ENCODE assay signal across 11 mouse cellular contexts in genomic region chr2:30870863-30871262, GRCm38 (mm10). TPM values are rescaled to one million over a fixed set of nuclear protein-coding genes. Genes with fewer than 3 reads are reported as not detected.
A peak's percentile ranks its signal among the peaks of the same experiment; 100 is the strongest.
DNase-seq lines count a peak whose midpoint lies in the region; ATAC-seq lines count a peak whose summit lies in the region.
"Had no signal": no experiment of that assay in that cellular context is flagged by ENCODE, and none has a peak within 500 bp of the region (broad histone marks: within the 10 kb centered on the region; RNA-seq: fewer than 3 reads in every experiment).

No protein-coding gene starts in this region.

- no peak for ATAC-seq in liver, embryonic 12.5 days

- H3K4me3 ChIP-seq in liver, embryonic 12.5 days: no peak overlapping the region
- H3K4me3 ChIP-seq: myocyte had no signal

- H3K36me3 ChIP-seq in liver, embryonic 12.5 days: no peaks in the 10 kb centered on the region

- H3K4me2 ChIP-seq in liver, embryonic 12.5 days: no peak overlapping the region

- no peaks in the 10 kb centered on the region for H3K4me1 ChIP-seq in liver, embryonic 12.5 days

- no peak overlapping the region for H3K9ac ChIP-seq in liver, embryonic 12.5 days

- no peak overlapping the region for H3K27ac ChIP-seq in liver, embryonic 12.5 days

- DNase-seq in adrenal gland, adult (ENCODE audit: inconsistent age in 2 of 2, low spot score in 1 of 2): peak; percentile 19 to 40
- DNase-seq in adrenal gland, adult 8-10 months: no peak
- DNase-seq in ovary, postnatal 36 days (ENCODE audit: low spot score): peak; percentile 54
- DNase-seq in ovary, postnatal 10 days (ENCODE audit: low spot score): no peak
- peak; percentile 52 to 53 for DNase-seq in gastrocnemius, postnatal 36 days
- DNase-seq in right cerebral cortex, postnatal 25 days: peak; percentile 27
- no peak for DNase-seq in adrenal gland, postnatal 4 days (ENCODE audit: low spot score in 2 of 2)
- DNase-seq: heart, postnatal 4 days; liver had no signal

- WGBS in liver, embryonic 12.5 days (ENCODE audit: insufficient replicate concordance): 60% methylated on average over 8 of the region's 8 CpGs

- intact Hi-C loops in gastrocnemius, postnatal 36 days (cut with DNase I): no loop called here

- peaks cover 56% of the 10 kb centered on the region for H3K27me3 ChIP-seq in liver, embryonic 12.5 days (replicated peaks)

- H3K9me3 ChIP-seq in liver, embryonic 12.5 days (replicated peaks): no peaks in the 10 kb centered on the region

RNA-seq across cellular contexts. Expression of gene Prrx2, which starts 36.1 kb away (rescaled TPM):
- 1 to 10 TPM in 2 of 4 experiments, under 1 TPM in 2; 0.59 to 2.2 (median 1.3) TPM for total RNA-seq in adrenal gland, adult 8-10 months (2022)
- total RNA-seq in gastrocnemius, postnatal 36 days (2021): 1 to 10 TPM; 1.9 to 2.4 TPM
- polyA plus RNA-seq in liver, embryonic 12.5 days (2016; fragmentation: Nextera tagmentation; extraction: Ambion mirVana): 2.5 and 4.1 TPM in 2 replicates
- total RNA-seq in adrenal gland, postnatal 4 days (2021): 1 to 10 TPM; 2.8 to 3.3 TPM

RNA-seq across cellular contexts. Expression of gene Asb6, which starts 40.7 kb away (rescaled TPM):
- 10 to 100 TPM; 32.9 to 41.3 (median 33.4) TPM for total RNA-seq in adrenal gland, adult 8-10 months (2022)
- total RNA-seq in gastrocnemius, postnatal 36 days (2021): 1 to 10 TPM; 6.6 to 7.6 TPM
- polyA plus RNA-seq in liver, embryonic 12.5 days (2016; fragmentation: Nextera tagmentation; extraction: Ambion mirVana): 41.0 and 41.7 TPM in 2 replicates
- total RNA-seq in adrenal gland, postnatal 4 days (2021): 10 to 100 TPM; 28.9 to 32.0 TPM

RNA-seq across cellular contexts. Expression of gene Ptges, which starts 58.8 kb away (rescaled TPM):
- total RNA-seq in adrenal gland, adult 8-10 months (2022): 10 to 100 TPM; 18.6 to 50.4 (median 35.4) TPM
- total RNA-seq in gastrocnemius, postnatal 36 days (2021): 1 to 10 TPM; 3.0 to 6.5 TPM
- polyA plus RNA-seq in liver, embryonic 12.5 days (2016; fragmentation: Nextera tagmentation; extraction: Ambion mirVana): 0.25 and 0.63 TPM in 2 replicates
- total RNA-seq in adrenal gland, postnatal 4 days (2021): 10 to 100 TPM; 14.6 to 16.9 TPM

Comparison
In these comparisons a context has a peak if more than half of its experiments do, and no peak if none do; other contexts are left out.
1. DNase-seq: peak in adrenal gland, adult (2 of 2), ovary, postnatal 36 days (single experiment), gastrocnemius, postnatal 36 days (2 of 2) and right cerebral cortex, postnatal 25 days (single experiment); none in adrenal gland, adult 8-10 months (single experiment), ovary, postnatal 10 days (single experiment) and adrenal gland, postnatal 4 days (0 of 2).